ENCODE assay signal across 8 mouse cellular contexts in the genomic region with DNA sequence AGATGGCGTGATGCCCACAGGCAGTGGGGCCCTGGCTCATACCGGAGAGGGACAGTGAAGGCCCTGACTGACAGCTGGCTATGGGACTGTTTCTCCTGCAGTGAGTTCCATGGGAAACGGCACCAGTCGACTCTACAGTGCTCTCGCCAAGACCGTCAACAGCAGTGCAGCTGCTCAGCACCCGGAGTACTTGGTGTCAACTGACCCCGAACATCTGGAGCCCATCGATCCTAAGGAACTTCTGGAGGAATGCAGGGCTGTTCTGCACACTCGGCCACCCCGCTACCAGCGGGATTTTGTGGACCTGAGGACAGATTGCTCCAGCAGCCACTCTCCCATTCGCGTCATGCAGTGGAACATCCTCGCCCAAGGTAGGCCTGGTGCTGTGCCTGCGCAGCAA. TPM values are rescaled to one million over a fixed set of nuclear protein-coding genes. Genes with fewer than 3 reads are reported as not detected.
A peak's percentile ranks its signal among the peaks of the same experiment; 100 is the strongest.
DNase-seq lines count a peak whose midpoint lies in the region; ATAC-seq and TF ChIP-seq lines count a peak whose summit lies in the region.
"Had no signal": no experiment of that assay in that cellular context is flagged by ENCODE, and none has a peak within 500 bp of the region (broad histone marks: within the 10 kb centered on the region; RNA-seq: fewer than 3 reads in every experiment).

No protein-coding gene starts in this region.

- H3K9me3 ChIP-seq in embryonic facial prominence, embryonic 15.5 days (replicated peaks), result no peaks in the 10 kb centered on the region
- H3K9me3 ChIP-seq in limb, embryonic 10.5 days (replicated peaks), result no peaks in the 10 kb centered on the region
- H3K9me3 ChIP-seq in stomach, embryonic 14.5 days (ENCODE audit: control insufficient read depth, low read depth, low read length), result no peaks in the 10 kb centered on the region

- H3K36me3 ChIP-seq in embryonic facial prominence, embryonic 15.5 days, result peaks cover 22% of the 10 kb centered on the region
- peaks cover 61% of the 10 kb centered on the region for H3K36me3 ChIP-seq in limb, embryonic 10.5 days
- H3K36me3 ChIP-seq in stomach, embryonic 14.5 days (ENCODE audit: control insufficient read depth, insufficient read depth, low read length), result peaks cover 15% of the 10 kb centered on the region

- H3K4me2 ChIP-seq in embryonic facial prominence, embryonic 15.5 days (replicated peaks), result no peak overlapping the region
- H3K4me2 ChIP-seq in stomach, embryonic 14.5 days (replicated peaks; ENCODE audit: low read depth, low read length), result no peak overlapping the region

- no peaks in the 10 kb centered on the region for H3K4me1 ChIP-seq in embryonic facial prominence, embryonic 15.5 days
- 0 out of 2 replicates have a peak, but pooled peaks cover 6% of the 10 kb centered on the region for H3K4me1 ChIP-seq in limb, embryonic 10.5 days
- no peaks in the 10 kb centered on the region for H3K4me1 ChIP-seq in stomach, embryonic 14.5 days (ENCODE audit: control insufficient read depth, insufficient read depth, low read length)

- H3K9ac ChIP-seq in embryonic facial prominence, embryonic 15.5 days, result no peak overlapping the region
- no peak overlapping the region for H3K9ac ChIP-seq in stomach, embryonic 14.5 days (replicated peaks; ENCODE audit: low read depth, low read length)

- WGBS in embryonic facial prominence, embryonic 15.5 days, result 52% methylated on average over 16 of the region's 16 CpGs
- 79% methylated on average over 16 of the region's 16 CpGs for WGBS in limb, embryonic 10.5 days
- 65% methylated on average over 16 of the region's 16 CpGs for WGBS in stomach, embryonic 14.5 days

- no peak for TF ChIP-seq CTCF in layer of hippocampus, adult 2 months (conservative IDR thresholded peaks at IDR 0.05)

- no peak overlapping the region for H3K4me3 ChIP-seq in embryonic facial prominence, embryonic 15.5 days (replicated peaks)
- H3K4me3 ChIP-seq in limb, embryonic 10.5 days, result no peak overlapping the region
- no peak overlapping the region for H3K4me3 ChIP-seq in stomach, embryonic 14.5 days (ENCODE audit: low read depth, low read length)
- H3K4me3 ChIP-seq in layer of hippocampus, adult 2 months, result no peak overlapping the region

- peak; percentile 28 for DNase-seq in kidney, postnatal 14 days
- DNase-seq in kidney, adult 11 months, result no peak
- no peak for DNase-seq in limb, embryonic 10.5 days (ENCODE audit: low spot score)
- no peak for DNase-seq in layer of hippocampus, adult 2 months (ENCODE audit: low spot score in 2 of 2)
- DNase-seq: kidney, adult 9 months had no signal

- ATAC-seq in embryonic facial prominence, embryonic 15.5 days (ENCODE audit: insufficient number of reproducible peaks, low FRiP score, low TSS enrichment, low read depth), result peak; percentile 70
- ATAC-seq in stomach, embryonic 14.5 days (ENCODE audit: insufficient number of reproducible peaks, insufficient read depth, low FRiP score, low read depth), result peak; percentile 82
- ATAC-seq in megakaryocyte progenitor cell, adult 5-6 weeks (replicated peaks; ENCODE audit: poor library complexity), result no peak

- H3K27ac ChIP-seq in embryonic facial prominence, embryonic 15.5 days (replicated peaks), result 0 out of 2 replicates have a peak overlapping the region, but pooled peaks have one; percentile 17
- H3K27ac ChIP-seq in limb, embryonic 10.5 days, result peak overlapping the region; percentile 7; the same call in 1 of the 2 replicates
- no peak overlapping the region for H3K27ac ChIP-seq in stomach, embryonic 14.5 days (ENCODE audit: low read length)
- no peak overlapping the region for H3K27ac ChIP-seq in layer of hippocampus, adult 2 months

- H3K27me3 ChIP-seq in embryonic facial prominence, embryonic 15.5 days, result no peaks in the 10 kb centered on the region
- H3K27me3 ChIP-seq in limb, embryonic 10.5 days (ENCODE audit: low read depth, poor library complexity, severe bottlenecking), result no peaks in the 10 kb centered on the region
- H3K27me3 ChIP-seq in stomach, embryonic 14.5 days (ENCODE audit: control insufficient read depth, insufficient read depth, low read length), result no peaks in the 10 kb centered on the region

RNA-seq across cellular contexts. Expression of a gene that starts 23.5 kb away (rescaled TPM):
- 9.8 and 11.3 TPM in 2 replicates for polyA plus RNA-seq in embryonic facial prominence, embryonic 15.5 days (2015; fragmentation: Nextera tagmentation; extraction: Ambion mirVana)
- 11.0 and 11.9 TPM in 2 replicates for polyA plus RNA-seq in limb, embryonic 10.5 days (2016; fragmentation: Nextera tagmentation; extraction: Ambion mirVana)
- 8.3 and 11.6 TPM in 2 replicates for polyA plus RNA-seq in stomach, embryonic 14.5 days (2014; fragmentation: Nextera tagmentation; extraction: Ambion mirVana)
- total RNA-seq in megakaryocyte progenitor cell, adult 5-6 weeks (2015), result 17.2 and 20.3 TPM in 2 replicates
- 6.0 and 7.8 TPM in 2 replicates for total RNA-seq in megakaryocyte progenitor cell, adult 5-6 weeks (2017)
- total RNA-seq in layer of hippocampus, adult 2 months (2021), result 10 to 100 TPM; 57.2 to 61.0 TPM

Comparison
In these comparisons a context has a peak if more than half of its experiments do, and no peak if none do; other contexts are left out.
1. H3K27ac ChIP-seq: peak in embryonic facial prominence, embryonic 15.5 days (single experiment) and limb, embryonic 10.5 days (single experiment); none in stomach, embryonic 14.5 days (single experiment) and layer of hippocampus, adult 2 months (single experiment).